Mouse (Mus musculus) heart, embryonic 12.5 days (tissue): ENCODE results near the gene Ripk1. TPM values are rescaled to one million over a fixed set of nuclear protein-coding genes. Genes with fewer than 3 reads are reported as not detected.
A peak's percentile ranks its signal among the peaks of the same experiment; 100 is the strongest.

Experiments
- ATAC-seq: fragments of 200-750 bp; cut with Nextera tagmentation; 2 replicates; pipeline ENCODE4 v1.8.0; 2017; ENCODE audit warnings: moderate TSS enrichment, moderate library complexity; ENCODE audit not compliant: insufficient number of reproducible peaks, low FRiP score
- H3K27ac ChIP-seq: fragments of 300-500 bp; sonication (generic); 2 replicates; pipeline ENCODE4 v1.5.1; 2016; ENCODE audit warnings: mild to moderate bottlenecking, moderate library complexity; ENCODE audit not compliant: poor library complexity, severe bottlenecking
- H3K27me3 ChIP-seq: fragments of 300-500 bp; sonication (generic); replicated peaks from 2 replicates; pipeline ENCODE4 v1.6.1; 2016; ENCODE audit warnings: mild to moderate bottlenecking, moderate library complexity
- H3K36me3 ChIP-seq: fragments of 300-500 bp; sonication (generic); 2 replicates; pipeline ENCODE4 v1.6.1; 2016; ENCODE audit warnings: mild to moderate bottlenecking, moderate library complexity
- H3K4me1 ChIP-seq: fragments of 300-500 bp; sonication (generic); replicated peaks from 2 replicates; pipeline ENCODE4 v1.6.1; 2016; ENCODE audit warnings: mild to moderate bottlenecking
- H3K4me2 ChIP-seq: fragments of 300-500 bp; sonication (generic); 2 replicates; pipeline ENCODE4 v1.6.1; 2016; ENCODE audit warnings: mild to moderate bottlenecking, moderate library complexity
- H3K4me3 ChIP-seq: fragments of 300-500 bp; sonication (generic); 2 replicates; pipeline ENCODE4 v1.5.1; 2016; ENCODE audit warnings: mild to moderate bottlenecking
- H3K9ac ChIP-seq: fragments of 300-500 bp; sonication (generic); 2 replicates; pipeline ENCODE4 v1.6.1; 2016; ENCODE audit warnings: mild to moderate bottlenecking, moderate library complexity
- H3K9me3 ChIP-seq: fragments of 300-500 bp; sonication (generic); replicated peaks from 2 replicates; pipeline ENCODE4 v1.6.1; 2016; ENCODE audit warnings: mild to moderate bottlenecking, moderate library complexity
- WGBS: fragments of 180-500 bp; shearing (Covaris S2); methylation state at CpG from one replicate; pipeline ENCODE4 v1.1.7; 2016; 5-methylcytosine and 5-hydroxymethylcytosine counted together
- polyA plus RNA-seq: library from polyadenylated mRNA; unstranded; fragments of >200 nt; fragmentation: Nextera tagmentation; extraction: Ambion mirVana; gene quantifications from 2 replicates; pipeline ENCODE4 v1.2.1, GENCODE M21; 2016

The Ripk1 gene
- polyA plus RNA-seq, 1 experiment from 2014 or later, result 12.1 TPM

GRCm38 (mm10) chr13:33995197-33995596, 7.0 kb upstream of the Ripk1 start:
- H3K4me3 ChIP-seq, result no peak overlapping the region
- H3K27ac ChIP-seq, result no peak overlapping the region
- ATAC-seq, result no peak
- 0 out of 2 replicates have a peak, but pooled peaks cover 4% of the 10 kb centered on the region for H3K36me3 ChIP-seq
- H3K27me3 ChIP-seq, result no peaks in the 10 kb centered on the region
- 18% methylated on average over 1 of the region's 1 CpGs for WGBS
- no peaks in the 10 kb centered on the region; the same call in 1 of the 2 replicates for H3K9me3 ChIP-seq
- H3K9ac ChIP-seq, result no peak overlapping the region
- no peaks in the 10 kb centered on the region for H3K4me1 ChIP-seq
- H3K4me2 ChIP-seq, result no peak overlapping the region

GRCm38 (mm10) chr13:34003058-34003457, 895 bp downstream of the Ripk1 start:
- peak overlapping the region; percentile 94 for H3K4me2 ChIP-seq
- H3K9me3 ChIP-seq, result no peaks in the 10 kb centered on the region
- no peaks in the 10 kb centered on the region for H3K27me3 ChIP-seq
- H3K27ac ChIP-seq, result no peak overlapping the region; the same call in 1 of the 2 replicates
- H3K4me1 ChIP-seq, result peaks cover 4% of the 10 kb centered on the region
- H3K9ac ChIP-seq, result peak overlapping the region; percentile 94
- no peaks in the 10 kb centered on the region for H3K36me3 ChIP-seq
- WGBS, result 4% methylated on average over 5 of the region's 5 CpGs
- peak; percentile 5; the same call in 1 of the 2 replicates for ATAC-seq
- H3K4me3 ChIP-seq, result peak overlapping the region; percentile 95

- no peak overlapping the region for H3K4me2 ChIP-seq
- no peak overlapping the region for H3K4me3 ChIP-seq
- H3K36me3 ChIP-seq, result peaks cover 21% of the 10 kb centered on the region
- H3K4me1 ChIP-seq, result peaks cover 4% of the 10 kb centered on the region
- WGBS, result 65% methylated on average over 2 of the region's 2 CpGs
- no peaks in the 10 kb centered on the region for H3K9me3 ChIP-seq
- no peak overlapping the region for H3K9ac ChIP-seq
- no peak overlapping the region for H3K27ac ChIP-seq
- ATAC-seq, result no peak
- H3K27me3 ChIP-seq, result no peaks in the 10 kb centered on the region
These were observed 5.1 kb downstream of the Ripk1 start for GRCm38 (mm10) chr13:34007234-34007633.

GRCm38 (mm10) chr13:34016927-34017569, 14.9 kb downstream of the Ripk1 start:
- 89% methylated on average over 9 of the region's 9 CpGs for WGBS

GRCm38 (mm10) chr13:34018521-34018920, 16.4 kb downstream of the Ripk1 start:
- WGBS, result 79% methylated on average over 1 of the region's 1 CpGs
- Histone ChIP-seq H3K4me1 (no peaks in the 10 kb centered on the region), H3K4me3 (no peak overlapping the region), H3K27ac (no peak overlapping the region), H3K9ac (no peak overlapping the region), H3K4me2 (no peak overlapping the region), H3K9me3 (0 out of 2 replicates have a peak, but pooled peaks cover 4% of the 10 kb centered on the region), H3K27me3 (no peaks in the 10 kb centered on the region), H3K36me3 (peaks cover 83% of the 10 kb centered on the region)
- no peak for ATAC-seq

More at GRCm38 (mm10) chr13:34016927-34017569, 14.9 kb downstream of the Ripk1 start:
- Histone ChIP-seq H3K36me3 (peaks cover 80% of the 10 kb centered on the region), H3K27me3 (no peaks in the 10 kb centered on the region), H3K27ac (no peak overlapping the region), H3K4me3 (no peak overlapping the region), H3K4me2 (no peak overlapping the region), H3K4me1 (no peaks in the 10 kb centered on the region), H3K9me3 (0 out of 2 replicates have a peak, but pooled peaks cover 4% of the 10 kb centered on the region), H3K9ac (no peak overlapping the region)
- no peak for ATAC-seq

GRCm38 (mm10) chr13:34021998-34022397, 19.8 kb downstream of the Ripk1 start:
- Histone ChIP-seq H3K4me1 (no peaks in the 10 kb centered on the region), H3K4me2 (no peak overlapping the region), H3K4me3 (no peak overlapping the region), H3K27ac (no peak overlapping the region), H3K36me3 (peaks cover 57% of the 10 kb centered on the region), H3K9ac (no peak overlapping the region), H3K27me3 (no peaks in the 10 kb centered on the region), H3K9me3 (0 out of 2 replicates have a peak, but pooled peaks cover 4% of the 10 kb centered on the region)
- ATAC-seq, result no peak
- 80% methylated on average over 2 of the region's 2 CpGs for WGBS

- no peak overlapping the region for H3K9ac ChIP-seq
- H3K4me1 ChIP-seq, result peaks cover 6% of the 10 kb centered on the region; the same call in 1 of the 2 replicates
- H3K4me3 ChIP-seq, result no peak overlapping the region
- no peaks in the 10 kb centered on the region for H3K27me3 ChIP-seq
- no peak overlapping the region for H3K27ac ChIP-seq
- H3K36me3 ChIP-seq, result peaks cover 55% of the 10 kb centered on the region
- no peaks in the 10 kb centered on the region for H3K9me3 ChIP-seq
- ATAC-seq, result no peak
- WGBS, result 80% methylated on average over 2 of the region's 2 CpGs
- H3K4me2 ChIP-seq, result no peak overlapping the region
These were observed 29.9 kb downstream of the Ripk1 start for GRCm38 (mm10) chr13:34032041-34032440.

GRCm38 (mm10) chr13:34035424-34035823, 33.3 kb downstream of the Ripk1 start:
- 79% methylated on average over 3 of the region's 3 CpGs for WGBS
- H3K4me1 ChIP-seq, result peaks cover 18% of the 10 kb centered on the region; the same call in 1 of the 2 replicates
- no peaks in the 10 kb centered on the region for H3K27me3 ChIP-seq
- ATAC-seq, result no peak
- no peak overlapping the region for H3K4me3 ChIP-seq
- no peak overlapping the region for H3K4me2 ChIP-seq
- 0 out of 2 replicates have a peak, but pooled peaks cover 2% of the 10 kb centered on the region for H3K9me3 ChIP-seq
- H3K36me3 ChIP-seq, result peaks cover 35% of the 10 kb centered on the region
- H3K9ac ChIP-seq, result no peak overlapping the region
- H3K27ac ChIP-seq, result no peak overlapping the region

GRCm38 (mm10) chr13:34036726-34037125, 34.6 kb downstream of the Ripk1 start:
- Histone ChIP-seq H3K4me3 (no peak overlapping the region), H3K9me3 (0 out of 2 replicates have a peak, but pooled peaks cover 2% of the 10 kb centered on the region), H3K36me3 (peaks cover 24% of the 10 kb centered on the region), H3K9ac (no peak overlapping the region), H3K4me2 (peak overlapping the region; percentile 75; the same call in 1 of the 2 replicates), H3K4me1 (peaks cover 18% of the 10 kb centered on the region; the same call in 1 of the 2 replicates), H3K27me3 (no peaks in the 10 kb centered on the region), H3K27ac (peak overlapping the region; percentile 81)
- ATAC-seq, result no peak
- 73% methylated on average over 5 of the region's 5 CpGs for WGBS

- Histone ChIP-seq H3K4me3 (peak within 1 kb of the TSS; percentile 84), H3K4me1 (peaks cover 18% of the 10 kb centered on the region; the same call in 1 of the 2 replicates), H3K36me3 (peaks cover 24% of the 10 kb centered on the region), H3K9ac (peak within 1 kb of the TSS; percentile 94), H3K4me2 (peak within 1 kb of the TSS; percentile 75), H3K27ac (peak within 1 kb of the TSS; percentile 81), H3K27me3 (no peaks in the 10 kb centered on the region), H3K9me3 (0 out of 2 replicates have a peak, but pooled peaks cover 2% of the 10 kb centered on the region)
- WGBS, result 1% methylated on average over 37 of the region's 37 CpGs
- ATAC-seq, result peak; percentile 90
These were observed 35.3 kb downstream of the Ripk1 start, which contains the start of gene Bphl for GRCm38 (mm10) chr13:34037172-34038055. Gene Bphl, plus strand, starts transcription at chr13:34037597.

GRCm38 (mm10) chr13:34038056-34038432, 35.9 kb downstream of the Ripk1 start:
- Histone ChIP-seq H3K4me3 (peak overlapping the region; percentile 84), H3K36me3 (peaks cover 19% of the 10 kb centered on the region), H3K9ac (peak overlapping the region; percentile 94), H3K27me3 (no peaks in the 10 kb centered on the region), H3K9me3 (0 out of 2 replicates have a peak, but pooled peaks cover 2% of the 10 kb centered on the region), H3K4me1 (peaks cover 18% of the 10 kb centered on the region; the same call in 1 of the 2 replicates), H3K27ac (peak overlapping the region; percentile 81), H3K4me2 (peak overlapping the region; percentile 75)
- 41% methylated on average over 5 of the region's 5 CpGs for WGBS
- no peak for ATAC-seq
